Mouse (Mus musculus): ENCODE data around the gene Kctd12.

DNA sequence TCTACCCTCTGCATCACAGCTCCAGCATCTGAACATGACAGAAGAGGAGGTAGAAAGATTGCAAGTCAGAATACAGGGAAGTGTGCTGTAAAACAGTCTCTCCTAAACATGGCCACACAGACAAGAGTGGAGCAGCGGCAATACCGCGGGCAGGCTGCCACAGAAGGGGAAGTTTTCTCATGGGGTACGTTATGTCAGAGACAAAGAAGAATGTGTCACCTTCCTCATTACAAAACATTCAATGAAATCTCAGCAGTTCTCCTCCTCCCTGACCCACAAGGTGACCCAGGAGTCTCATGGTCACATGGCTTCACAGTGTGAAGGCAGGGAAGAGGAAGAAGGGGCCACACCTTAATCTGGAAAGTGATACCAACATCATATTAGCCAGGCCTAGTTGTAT is 25.3 kb upstream of the Kctd12 start:
- TF ChIP-seq CTCF (IDR thresholded peaks at IDR 0.05; ENCODE audit: extremely low read depth, insufficient read length, insufficient replicate concordance, low read depth, low read length) (no peak), POLR2A (IDR thresholded peaks at IDR 0.05; ENCODE audit: low read depth, low read length) (no peak)
